20 mouse cellular contexts compared by ENCODE assay signal in genomic region chr10:26789680-26790079, GRCm38 (mm10).
"Had no signal": no experiment of that assay in that cellular context is flagged by ENCODE, and none has a peak within 500 bp of the region (broad histone marks: within the 10 kb centered on the region; RNA-seq: fewer than 3 reads in every experiment).

No protein-coding gene starts in this region.

- H3K4me3 ChIP-seq: heart, embryonic 10.5 days; heart, embryonic 12.5 days; hindbrain, embryonic 13.5 days; hindbrain, embryonic 15.5 days; limb, embryonic 13.5 days; limb, embryonic 15.5 days; liver, embryonic 12.5 days had no signal

- ATAC-seq: hindbrain, postnatal 0 days; intestine, embryonic 16.5 days; liver, embryonic 12.5 days had no signal

- H3K36me3 ChIP-seq: heart, embryonic 10.5 days; heart, embryonic 12.5 days; hindbrain, embryonic 13.5 days; hindbrain, embryonic 15.5 days; limb, embryonic 13.5 days; limb, embryonic 15.5 days; liver, embryonic 12.5 days had no signal

- H3K9me3 ChIP-seq: heart, embryonic 10.5 days; heart, embryonic 12.5 days; hindbrain, embryonic 13.5 days; hindbrain, embryonic 15.5 days; limb, embryonic 13.5 days; limb, embryonic 15.5 days; liver, embryonic 12.5 days had no signal

- H3K4me1 ChIP-seq: heart, embryonic 10.5 days; heart, embryonic 12.5 days; hindbrain, embryonic 13.5 days; hindbrain, embryonic 15.5 days; limb, embryonic 13.5 days; limb, embryonic 15.5 days had no signal

- DNase-seq: gastrocnemius, postnatal 14 days; gastrocnemius, postnatal 36 days; heart, adult 18-20 months; heart, postnatal 10 days; kidney, adult 11 months; kidney, postnatal 10 days; kidney, postnatal 36 days; layer of hippocampus, adult 9-11 months; layer of hippocampus, postnatal 36 days; left cerebral cortex, postnatal 4 days had no signal

- H3K9ac ChIP-seq: heart, embryonic 12.5 days; hindbrain, embryonic 13.5 days; hindbrain, embryonic 15.5 days; limb, embryonic 13.5 days; limb, embryonic 15.5 days; liver, embryonic 12.5 days; liver, embryonic 14.5 days had no signal

- H3K27me3 ChIP-seq: heart, embryonic 12.5 days; hindbrain, embryonic 13.5 days; hindbrain, embryonic 15.5 days; limb, embryonic 13.5 days; limb, embryonic 15.5 days; liver, embryonic 12.5 days had no signal

- H3K4me2 ChIP-seq: heart, embryonic 12.5 days; hindbrain, embryonic 13.5 days; hindbrain, embryonic 15.5 days; limb, embryonic 13.5 days; limb, embryonic 15.5 days; liver, embryonic 12.5 days had no signal

- H3K27ac ChIP-seq: heart, embryonic 10.5 days; hindbrain, embryonic 13.5 days; hindbrain, embryonic 15.5 days; hindbrain, postnatal 0 days; limb, embryonic 13.5 days; limb, embryonic 15.5 days; liver, embryonic 12.5 days; liver, embryonic 14.5 days had no signal
